Mouse (Mus musculus) testis, adult 2 months (tissue): Measurements from ENCODE around the gene Cage1. TPM values are rescaled to one million over a fixed set of nuclear protein-coding genes. Genes with fewer than 3 reads are reported as not detected.

Experiments
- H3K27ac ChIP-seq: fragments of 200-500 bp; 2 replicates; pipeline ENCODE4 v1.5.1; 2012; ENCODE audit warnings: low read depth, low read length; ENCODE audit not compliant: control insufficient read depth, insufficient read depth
- H3K27me3 ChIP-seq: fragments of 200-500 bp; 2 replicates; pipeline ENCODE4 v1.6.1; 2012; ENCODE audit warnings: mild to moderate bottlenecking, low read length, moderate library complexity; ENCODE audit not compliant: control insufficient read depth, insufficient read depth
- H3K36me3 ChIP-seq: fragments of 200-500 bp; 2 replicates; pipeline ENCODE4 v1.6.1; 2012; ENCODE audit warnings: mild to moderate bottlenecking, low read length; ENCODE audit not compliant: control insufficient read depth, insufficient read depth
- H3K4me1 ChIP-seq: fragments of 200-500 bp; 2 replicates; pipeline ENCODE4 v1.6.1; 2012; ENCODE audit warnings: low read length; ENCODE audit not compliant: control insufficient read depth, insufficient read depth
- H3K4me3 ChIP-seq: fragments of 200-500 bp; 2 replicates; pipeline ENCODE4 v1.5.1; 2012; ENCODE audit warnings: low read depth, mild to moderate bottlenecking, low read length, moderate library complexity, mixed read lengths; ENCODE audit not compliant: control insufficient read depth
- CTCF ChIP-seq: fragments of 200-500 bp; IDR thresholded peaks from 2 replicates; pipeline ENCODE4 v1.5.1; 2012; ENCODE audit warnings: low read depth, mild to moderate bottlenecking, inconsistent platforms, low read length, moderate library complexity; ENCODE audit not compliant: control insufficient read depth, insufficient read depth, insufficient replicate concordance
- POLR2A ChIP-seq: fragments of 200-500 bp; IDR thresholded peaks from 2 replicates; pipeline ENCODE4 v1.6.1; 2012; ENCODE audit warnings: low read depth, mild to moderate bottlenecking, inconsistent platforms, low read length, moderate library complexity; ENCODE audit not compliant: control insufficient read depth
- polyA plus RNA-seq: library from polyadenylated mRNA; depleted of rRNA; stranded (reverse); fragments of >200 nt; gene quantifications from 2 replicates; pipeline ENCODE4 v1.2.3, GENCODE M21; 2012

Gene Cage1
- polyA plus RNA-seq, 1 experiment, result 52.9 TPM

- Histone ChIP-seq H3K4me3 (no peak overlapping the region), H3K4me1 (peaks cover 2% of the 10 kb centered on the region; the same call in 1 of the 2 replicates), H3K27me3 (no peaks in the 10 kb centered on the region), H3K36me3 (no peaks in the 10 kb centered on the region; the same call in 1 of the 2 replicates), H3K27ac (no peak overlapping the region)
- no peak for TF ChIP-seq CTCF
- TF ChIP-seq POLR2A, result no peak
Observed at GRCm38 (mm10) chr13:38028407-38028806, 8.5 kb downstream of the Cage1 start.

- no peak overlapping the region for H3K27ac ChIP-seq
- TF ChIP-seq POLR2A, result no peak
- no peaks in the 10 kb centered on the region for H3K27me3 ChIP-seq
- peaks cover 2% of the 10 kb centered on the region; the same call in 1 of the 2 replicates for H3K4me1 ChIP-seq
- no peak overlapping the region for H3K4me3 ChIP-seq
- H3K36me3 ChIP-seq, result no peaks in the 10 kb centered on the region; the same call in 1 of the 2 replicates
Observed at GRCm38 (mm10) chr13:38027618-38028248, 9.1 kb downstream of the Cage1 start.

- H3K4me3 ChIP-seq, result no peak overlapping the region
- TF ChIP-seq POLR2A, result no peak
- TF ChIP-seq CTCF, result peak; percentile 35; the same call in 1 of the 2 replicates
- H3K4me1 ChIP-seq, result peaks cover 5% of the 10 kb centered on the region
- no peaks in the 10 kb centered on the region for H3K36me3 ChIP-seq
- H3K27me3 ChIP-seq, result no peaks in the 10 kb centered on the region
- H3K27ac ChIP-seq, result no peak overlapping the region
Observed at GRCm38 (mm10) chr13:38025874-38026273, 11.0 kb downstream of the Cage1 start.

GRCm38 (mm10) chr13:38018791-38019190 is 18.1 kb downstream of the Cage1 start:
- TF ChIP-seq CTCF (no peak), POLR2A (no peak)
- H3K27ac ChIP-seq, result no peak overlapping the region
- H3K4me1 ChIP-seq, result peaks cover 3% of the 10 kb centered on the region
- no peaks in the 10 kb centered on the region for H3K36me3 ChIP-seq
- no peaks in the 10 kb centered on the region for H3K27me3 ChIP-seq
- no peak overlapping the region for H3K4me3 ChIP-seq

GRCm38 (mm10) chr13:38015591-38015990 is 21.3 kb downstream of the Cage1 start:
- H3K27me3 ChIP-seq, result no peaks in the 10 kb centered on the region
- H3K27ac ChIP-seq, result no peak overlapping the region
- TF ChIP-seq POLR2A, result no peak
- TF ChIP-seq CTCF, result no peak
- H3K4me3 ChIP-seq, result no peak overlapping the region
- H3K4me1 ChIP-seq, result no peaks in the 10 kb centered on the region
- no peaks in the 10 kb centered on the region for H3K36me3 ChIP-seq

- no peaks in the 10 kb centered on the region for H3K27me3 ChIP-seq
- no peaks in the 10 kb centered on the region; the same call in 1 of the 2 replicates for H3K4me1 ChIP-seq
- TF ChIP-seq CTCF (no peak), POLR2A (no peak)
- H3K27ac ChIP-seq, result no peak overlapping the region
- no peak overlapping the region for H3K4me3 ChIP-seq
- H3K36me3 ChIP-seq, result no peaks in the 10 kb centered on the region
Observed at GRCm38 (mm10) chr13:38012436-38012835, 24.4 kb downstream of the Cage1 start.

- TF ChIP-seq POLR2A (no peak), CTCF (no peak)
- Histone ChIP-seq H3K27me3 (no peaks in the 10 kb centered on the region), H3K4me3 (no peak overlapping the region), H3K27ac (no peak overlapping the region), H3K4me1 (no peaks in the 10 kb centered on the region; the same call in 1 of the 2 replicates), H3K36me3 (no peaks in the 10 kb centered on the region)
Observed at GRCm38 (mm10) chr13:38010444-38010910, 26.4 kb downstream of the Cage1 start.
